Mouse (Mus musculus) heart, adult 2 months (tissue): ENCODE measurements around the gene Dab1.

Source experiments
- CTCF ChIP-seq: fragments of 200-600 bp; IDR thresholded peaks from 2 replicates; pipeline ENCODE4 v1.8.1; 2022; ENCODE audit warnings: antibody characterized with exemption, mild to moderate bottlenecking, moderate library complexity
- EP300 ChIP-seq: fragments of 200-500 bp; IDR thresholded peaks from 2 replicates; pipeline ENCODE4 v1.6.1; 2011; ENCODE audit warnings: low read depth, low read length, control low read depth; ENCODE audit not compliant: insufficient read depth
- POLR2A ChIP-seq: fragments of 200-500 bp; IDR thresholded peaks from 2 replicates; pipeline ENCODE4 v1.6.1; 2011; ENCODE audit warnings: mild to moderate bottlenecking, low read depth, low read length, control low read depth; ENCODE audit not compliant: insufficient read depth

DNA sequence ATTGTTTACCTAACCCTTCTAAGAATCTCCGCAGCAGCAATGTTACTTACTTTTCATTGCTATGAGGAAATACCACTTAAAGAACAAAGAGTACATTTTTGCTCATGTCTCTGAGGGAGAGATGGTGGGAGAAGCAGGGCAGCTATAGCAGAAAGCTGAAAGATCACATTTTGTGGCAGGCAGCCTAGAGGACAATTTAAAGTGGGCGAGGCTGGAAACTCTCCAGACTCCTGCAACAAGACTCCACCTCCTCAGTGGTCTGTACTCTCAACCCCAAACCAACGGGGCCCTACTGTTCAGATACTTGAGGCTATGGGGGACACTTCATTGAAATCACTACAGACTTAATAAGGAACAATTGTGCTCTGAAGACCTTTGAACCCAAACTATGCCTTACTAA is 425.5 kb downstream of the Dab1 start:
- TF ChIP-seq CTCF = no peak
- TF ChIP-seq EP300 = no peak
- TF ChIP-seq POLR2A = no peak
